Mouse (Mus musculus): ENCODE results near the gene H2afj.
A peak's percentile ranks its signal among the peaks of the same experiment; 100 is the strongest.
"Not testable (repeated sequence)": the region's sequence is repeated elsewhere in the genome, so short reads cannot be mapped to it uniquely, and the experiment has no call there.

The H2afj gene

GRCm38 (mm10) chr6:136808014-136808417 lies at the start of gene H2afj:
TSS of gene H2afj (plus strand) at chr6:136808244.
- DNase-seq (ENCODE audit: low spot score), result peak; percentile 99

- DNase-seq (ENCODE audit: low spot score), result no peak
Measured at GRCm38 (mm10) chr6:136763912-136764311, 44.1 kb upstream of the H2afj start.

- DNase-seq (ENCODE audit: low spot score), result no peak
Measured at GRCm38 (mm10) chr6:136769143-136769542, 38.9 kb upstream of the H2afj start.

- DNase-seq (ENCODE audit: low spot score), result no peak
Measured at GRCm38 (mm10) chr6:136769859-136770258, 38.2 kb upstream of the H2afj start.

- DNase-seq (ENCODE audit: low spot score), result no peak
Measured at GRCm38 (mm10) chr6:136776392-136776791, 31.7 kb upstream of the H2afj start.

GRCm38 (mm10) chr6:136781377-136781986 lies 26.6 kb upstream of the H2afj start, which contains the start of gene Gucy2c:
TSS of gene Gucy2c (minus strand) at chr6:136781765.
- no peak for DNase-seq (ENCODE audit: low spot score)

- no peak for DNase-seq (ENCODE audit: low spot score)
Measured at GRCm38 (mm10) chr6:136782146-136782545, 25.9 kb upstream of the H2afj start.

GRCm38 (mm10) chr6:136782761-136783160 lies 25.3 kb upstream of the H2afj start:
- no peak for DNase-seq (ENCODE audit: low spot score)

GRCm38 (mm10) chr6:136789391-136789971 lies 18.6 kb upstream of the H2afj start:
- no peak for DNase-seq (ENCODE audit: low spot score)

GRCm38 (mm10) chr6:136792884-136793758 lies 14.9 kb upstream of the H2afj start:
- no peak for DNase-seq (ENCODE audit: low spot score)

- no peak for DNase-seq (ENCODE audit: low spot score)
Measured at GRCm38 (mm10) chr6:136793831-136794525, 14.1 kb upstream of the H2afj start.

- no peak for DNase-seq (ENCODE audit: low spot score)
Measured at GRCm38 (mm10) chr6:136795110-136795509, 12.9 kb upstream of the H2afj start.

GRCm38 (mm10) chr6:136795850-136796249 lies 12.2 kb upstream of the H2afj start:
- no peak for DNase-seq (ENCODE audit: low spot score)

- not testable (repeated sequence) for DNase-seq (ENCODE audit: low spot score)
Measured at GRCm38 (mm10) chr6:136797874-136798693, 10.0 kb upstream of the H2afj start.

GRCm38 (mm10) chr6:136800710-136801109 lies 7.3 kb upstream of the H2afj start:
- DNase-seq (ENCODE audit: low spot score), result no peak

- no peak for DNase-seq (ENCODE audit: low spot score)
Measured at GRCm38 (mm10) chr6:136801274-136801673, 6.8 kb upstream of the H2afj start.

- DNase-seq (ENCODE audit: low spot score), result no peak
Measured at GRCm38 (mm10) chr6:136803093-136803738, 4.8 kb upstream of the H2afj start.

- peak; percentile 96 for DNase-seq (ENCODE audit: low spot score)
Measured at GRCm38 (mm10) chr6:136803739-136804633, 4.1 kb upstream of the H2afj start, which contains the start of gene Hist4h4. TSS of gene Hist4h4 (minus strand) at chr6:136804415.

GRCm38 (mm10) chr6:136804705-136805408 lies 3.2 kb upstream of the H2afj start:
- DNase-seq (ENCODE audit: low spot score), result no peak

All from ovary, postnatal 36 days (tissue).